Mouse (Mus musculus): Measurements from ENCODE around the gene Mmaa. TPM values are rescaled to one million over a fixed set of nuclear protein-coding genes. Genes with fewer than 3 reads are reported as not detected.

Mmaa gene
- polyA plus RNA-seq, 1 experiment from 2014 or later: 13.2 TPM

- Histone ChIP-seq H3K4me1 (ENCODE audit: control insufficient read depth, insufficient read depth, low read length) (no peaks in the 10 kb centered on the region), H3K4me2 (ENCODE audit: low read depth, low read length) (no peak overlapping the region), H3K27me3 (replicated peaks; ENCODE audit: control insufficient read depth, insufficient read depth, low read length) (no peaks in the 10 kb centered on the region), H3K4me3 (ENCODE audit: low read depth, low read length) (no peak overlapping the region), H3K9me3 (ENCODE audit: control insufficient read depth, low read length) (no peaks in the 10 kb centered on the region), H3K27ac (replicated peaks; ENCODE audit: low read depth, low read length) (no peak overlapping the region), H3K36me3 (ENCODE audit: control insufficient read depth, insufficient read depth, low read length) (peaks cover 29% of the 10 kb centered on the region), H3K9ac (ENCODE audit: low read depth, low read length) (no peak overlapping the region)
- 93% methylated on average over 3 of the region's 3 CpGs for WGBS
- ATAC-seq (ENCODE audit: low read depth) (no peak), DNase-seq (ENCODE audit: low spot score) (no peak)
Observed at GRCm38 (mm10) chr8:79284626-79285025, 10.1 kb downstream of the Mmaa start.

- DNase-seq (ENCODE audit: low spot score) (no peak), ATAC-seq (ENCODE audit: low read depth) (no peak)
- Histone ChIP-seq H3K4me2 (ENCODE audit: low read depth, low read length) (no peak overlapping the region), H3K9ac (ENCODE audit: low read depth, low read length) (no peak overlapping the region), H3K4me3 (ENCODE audit: low read depth, low read length) (no peak overlapping the region), H3K27me3 (replicated peaks; ENCODE audit: control insufficient read depth, insufficient read depth, low read length) (no peaks in the 10 kb centered on the region), H3K36me3 (ENCODE audit: control insufficient read depth, insufficient read depth, low read length) (peaks cover 53% of the 10 kb centered on the region), H3K9me3 (ENCODE audit: control insufficient read depth, low read length) (no peaks in the 10 kb centered on the region), H3K4me1 (ENCODE audit: control insufficient read depth, insufficient read depth, low read length) (no peaks in the 10 kb centered on the region), H3K27ac (replicated peaks; ENCODE audit: low read depth, low read length) (no peak overlapping the region)
- WGBS: 67% methylated on average over 6 of the region's 6 CpGs
Observed at GRCm38 (mm10) chr8:79281376-79281890, 13.3 kb downstream of the Mmaa start.

GRCm38 (mm10) chr8:79277264-79277870 lies 17.4 kb downstream of the Mmaa start:
- Histone ChIP-seq H3K27ac (replicated peaks; ENCODE audit: low read depth, low read length) (no peak overlapping the region), H3K36me3 (ENCODE audit: control insufficient read depth, insufficient read depth, low read length) (peaks cover 58% of the 10 kb centered on the region), H3K9me3 (ENCODE audit: control insufficient read depth, low read length) (no peaks in the 10 kb centered on the region), H3K4me3 (ENCODE audit: low read depth, low read length) (no peak overlapping the region), H3K4me2 (ENCODE audit: low read depth, low read length) (no peak overlapping the region), H3K9ac (ENCODE audit: low read depth, low read length) (no peak overlapping the region), H3K4me1 (ENCODE audit: control insufficient read depth, insufficient read depth, low read length) (no peaks in the 10 kb centered on the region), H3K27me3 (replicated peaks; ENCODE audit: control insufficient read depth, insufficient read depth, low read length) (no peaks in the 10 kb centered on the region)
- WGBS: 69% methylated on average over 8 of the region's 8 CpGs
- DNase-seq (ENCODE audit: low spot score) (no peak), ATAC-seq (ENCODE audit: low read depth) (no peak)

GRCm38 (mm10) chr8:79274940-79275339 lies 19.8 kb downstream of the Mmaa start:
- Histone ChIP-seq H3K27ac (replicated peaks; ENCODE audit: low read depth, low read length) (no peak overlapping the region), H3K9me3 (ENCODE audit: control insufficient read depth, low read length) (no peaks in the 10 kb centered on the region), H3K4me3 (ENCODE audit: low read depth, low read length) (no peak overlapping the region), H3K4me2 (ENCODE audit: low read depth, low read length) (no peak overlapping the region), H3K4me1 (ENCODE audit: control insufficient read depth, insufficient read depth, low read length) (no peaks in the 10 kb centered on the region), H3K27me3 (replicated peaks; ENCODE audit: control insufficient read depth, insufficient read depth, low read length) (no peaks in the 10 kb centered on the region), H3K36me3 (ENCODE audit: control insufficient read depth, insufficient read depth, low read length) (peaks cover 73% of the 10 kb centered on the region), H3K9ac (ENCODE audit: low read depth, low read length) (no peak overlapping the region)
- ATAC-seq (ENCODE audit: low read depth) (no peak), DNase-seq (ENCODE audit: low spot score) (no peak)
- WGBS: 94% methylated on average over 10 of the region's 10 CpGs

GRCm38 (mm10) chr8:79273776-79274175 lies 21.0 kb downstream of the Mmaa start:
- no peak for ATAC-seq (ENCODE audit: low read depth)
- 90% methylated on average over 6 of the region's 6 CpGs for WGBS
- no peak overlapping the region for H3K9ac ChIP-seq (ENCODE audit: low read depth, low read length)
- DNase-seq (ENCODE audit: low spot score): no peak
- no peak overlapping the region for H3K4me2 ChIP-seq (ENCODE audit: low read depth, low read length)
- H3K4me1 ChIP-seq (ENCODE audit: control insufficient read depth, insufficient read depth, low read length): no peaks in the 10 kb centered on the region
- no peak overlapping the region for H3K27ac ChIP-seq (replicated peaks; ENCODE audit: low read depth, low read length)
- no peaks in the 10 kb centered on the region for H3K27me3 ChIP-seq (replicated peaks; ENCODE audit: control insufficient read depth, insufficient read depth, low read length)
- no peak overlapping the region for H3K4me3 ChIP-seq (ENCODE audit: low read depth, low read length)
- H3K36me3 ChIP-seq (ENCODE audit: control insufficient read depth, insufficient read depth, low read length): peaks cover 72% of the 10 kb centered on the region
- no peaks in the 10 kb centered on the region for H3K9me3 ChIP-seq (ENCODE audit: control insufficient read depth, low read length)

GRCm38 (mm10) chr8:79272676-79273075 lies 22.1 kb downstream of the Mmaa start:
- Histone ChIP-seq H3K27ac (replicated peaks; ENCODE audit: low read depth, low read length) (no peak overlapping the region), H3K27me3 (replicated peaks; ENCODE audit: control insufficient read depth, insufficient read depth, low read length) (no peaks in the 10 kb centered on the region), H3K36me3 (ENCODE audit: control insufficient read depth, insufficient read depth, low read length) (peaks cover 77% of the 10 kb centered on the region), H3K4me2 (ENCODE audit: low read depth, low read length) (no peak overlapping the region), H3K9me3 (ENCODE audit: control insufficient read depth, low read length) (no peaks in the 10 kb centered on the region), H3K4me3 (ENCODE audit: low read depth, low read length) (no peak overlapping the region), H3K9ac (ENCODE audit: low read depth, low read length) (no peak overlapping the region), H3K4me1 (ENCODE audit: control insufficient read depth, insufficient read depth, low read length) (no peaks in the 10 kb centered on the region)
- DNase-seq (ENCODE audit: low spot score) (no peak), ATAC-seq (ENCODE audit: low read depth) (no peak)
- WGBS: 79% methylated on average over 4 of the region's 4 CpGs

GRCm38 (mm10) chr8:79268921-79269320 lies 25.8 kb downstream of the Mmaa start:
- Histone ChIP-seq H3K4me1 (ENCODE audit: control insufficient read depth, insufficient read depth, low read length) (no peaks in the 10 kb centered on the region), H3K27me3 (replicated peaks; ENCODE audit: control insufficient read depth, insufficient read depth, low read length) (no peaks in the 10 kb centered on the region), H3K9me3 (ENCODE audit: control insufficient read depth, low read length) (no peaks in the 10 kb centered on the region), H3K4me3 (ENCODE audit: low read depth, low read length) (no peak overlapping the region), H3K36me3 (ENCODE audit: control insufficient read depth, insufficient read depth, low read length) (peaks cover 68% of the 10 kb centered on the region), H3K9ac (ENCODE audit: low read depth, low read length) (no peak overlapping the region), H3K27ac (replicated peaks; ENCODE audit: low read depth, low read length) (no peak overlapping the region), H3K4me2 (ENCODE audit: low read depth, low read length) (no peak overlapping the region)
- DNase-seq (ENCODE audit: low spot score) (no peak), ATAC-seq (ENCODE audit: low read depth) (no peak)
- WGBS: 94% methylated on average over 7 of the region's 7 CpGs

GRCm38 (mm10) chr8:79261920-79262319 lies 32.8 kb downstream of the Mmaa start:
- 88% methylated on average over 5 of the region's 5 CpGs for WGBS
- H3K27ac ChIP-seq (replicated peaks; ENCODE audit: low read depth, low read length): no peak overlapping the region
- H3K9ac ChIP-seq (ENCODE audit: low read depth, low read length): no peak overlapping the region
- H3K4me3 ChIP-seq (ENCODE audit: low read depth, low read length): no peak overlapping the region
- DNase-seq (ENCODE audit: low spot score) (no peak), ATAC-seq (ENCODE audit: low read depth) (no peak)
- peaks cover 5% of the 10 kb centered on the region for H3K36me3 ChIP-seq (ENCODE audit: control insufficient read depth, insufficient read depth, low read length)
- no peaks in the 10 kb centered on the region for H3K4me1 ChIP-seq (ENCODE audit: control insufficient read depth, insufficient read depth, low read length)
- H3K4me2 ChIP-seq (ENCODE audit: low read depth, low read length): no peak overlapping the region
- no peaks in the 10 kb centered on the region for H3K27me3 ChIP-seq (replicated peaks; ENCODE audit: control insufficient read depth, insufficient read depth, low read length)
- H3K9me3 ChIP-seq (ENCODE audit: control insufficient read depth, low read length): peaks cover 5% of the 10 kb centered on the region; the same call in 1 of the 2 replicates

- ATAC-seq (ENCODE audit: low read depth) (no peak), DNase-seq (ENCODE audit: low spot score) (peak; percentile 67)
- Histone ChIP-seq H3K36me3 (ENCODE audit: control insufficient read depth, insufficient read depth, low read length) (no peaks in the 10 kb centered on the region), H3K4me1 (ENCODE audit: control insufficient read depth, insufficient read depth, low read length) (no peaks in the 10 kb centered on the region), H3K9me3 (ENCODE audit: control insufficient read depth, low read length) (no peaks in the 10 kb centered on the region), H3K4me3 (ENCODE audit: low read depth, low read length) (no peak overlapping the region), H3K9ac (ENCODE audit: low read depth, low read length) (no peak overlapping the region), H3K4me2 (ENCODE audit: low read depth, low read length) (no peak overlapping the region), H3K27me3 (replicated peaks; ENCODE audit: control insufficient read depth, insufficient read depth, low read length) (no peaks in the 10 kb centered on the region), H3K27ac (replicated peaks; ENCODE audit: low read depth, low read length) (no peak overlapping the region)
- 51% methylated on average over 8 of the region's 8 CpGs for WGBS
Observed at GRCm38 (mm10) chr8:79256076-79256705, 38.5 kb downstream of the Mmaa start.

All from embryonic facial prominence, embryonic 14.5 days (tissue).